Mouse (Mus musculus) inflammation-experienced regulatory T-cells (primary cell): ENCODE results near the gene Larp7. TPM values are rescaled to one million over a fixed set of nuclear protein-coding genes. Genes with fewer than 3 reads are reported as not detected.

Experiments used
- polyA plus RNA-seq, 2 experiments: library from polyadenylated mRNA; unstranded; fragments of 100-300 nt; shearing (Covaris generic); gene quantifications; one replicate each; pipeline ENCODE4 v1.2.1; 2017

Gene Larp7
- polyA plus RNA-seq, result 10 to 100 TPM; 47.0 to 47.2 TPM

DNA sequence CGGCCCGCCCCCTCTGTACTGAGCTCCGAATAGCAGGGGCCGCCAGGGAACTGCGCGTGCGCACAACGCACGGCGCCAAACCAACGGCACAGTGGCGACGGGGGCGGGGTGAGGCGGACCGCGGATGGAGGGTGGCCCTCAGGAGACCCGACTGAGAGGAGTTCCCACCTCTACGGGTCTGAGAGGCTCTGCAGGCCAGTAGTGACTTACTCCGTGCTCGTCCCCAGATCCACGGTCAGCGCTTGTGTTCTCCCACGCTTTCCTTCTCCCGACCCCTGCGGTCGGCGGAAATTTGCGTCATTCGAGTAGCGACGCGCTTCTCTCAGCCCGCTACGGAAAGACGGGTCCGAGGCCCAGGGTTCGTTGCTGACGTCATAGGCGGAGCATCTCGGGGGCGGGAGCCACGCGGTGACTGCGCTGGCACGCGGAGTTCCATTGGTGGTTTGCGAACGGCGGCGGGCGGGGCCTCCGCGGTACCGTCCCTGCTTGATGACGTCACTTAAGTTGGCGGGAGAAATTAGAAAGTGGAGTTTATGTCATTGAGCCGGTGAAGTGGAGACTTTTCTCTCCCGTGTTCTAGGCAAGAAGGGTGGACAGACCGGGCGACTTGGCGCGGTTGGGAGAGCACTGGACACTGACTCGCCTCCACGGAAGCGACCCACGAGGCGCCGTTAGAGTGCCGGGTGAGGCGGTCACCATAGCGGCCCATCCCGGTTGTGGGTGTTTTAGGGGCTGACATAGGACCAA, at the start of gene Larp7, which contains the start of gene Zgrf1:
Larp7 (minus strand) TSS at position 377 of the 747 bp plus-strand sequence.
Zgrf1 (plus strand) TSS at position 517 of the 747 bp plus-strand sequence.

DNA sequence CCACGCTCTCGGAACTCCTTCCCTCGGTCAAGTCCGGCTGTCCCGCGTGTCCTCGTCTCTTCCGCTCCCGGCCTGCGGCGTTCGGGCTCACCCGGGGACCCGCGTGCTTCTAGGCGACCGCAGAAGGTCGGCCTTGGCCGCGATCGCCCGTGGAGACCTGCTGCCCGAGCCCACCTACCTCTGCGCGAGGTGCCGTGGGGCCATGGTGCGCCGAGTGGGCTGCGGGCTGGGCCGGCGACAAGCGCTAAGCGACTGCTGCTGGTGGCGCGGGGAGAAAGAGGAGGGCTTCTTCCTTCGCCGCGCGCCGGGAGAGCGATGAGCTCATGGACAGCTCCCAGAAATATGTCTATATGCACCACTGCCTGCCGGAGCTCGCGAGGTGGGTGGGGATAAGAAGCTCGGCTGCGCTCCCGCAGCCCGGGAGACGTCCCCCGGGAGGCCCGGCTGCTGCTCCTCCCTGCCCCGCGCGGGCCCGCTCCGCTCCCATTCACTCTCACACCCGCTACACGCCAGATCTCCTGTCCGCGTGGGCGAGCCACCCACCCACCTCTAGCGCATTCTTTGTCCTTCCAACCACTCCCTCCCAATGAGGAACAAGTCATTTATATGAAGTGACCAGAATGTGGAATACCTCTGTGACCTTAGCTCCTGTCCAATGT, 54.3 kb downstream of the Larp7 start, which contains the start of gene Ank2:
Ank2 (minus strand) TSS at position 609 of the 659 bp plus-strand sequence.

Other genes starting within 250 kb of the Larp7 start
- 1 to 10 TPM; 1.2 to 6.3 TPM for gene Ank2, start 54.0 kb downstream of the Larp7 start, polyA plus RNA-seq
- 1 to 10 TPM; 1.4 to 2.9 TPM for gene Zgrf1, start 140 bp upstream of the Larp7 start, polyA plus RNA-seq
- gene Neurog2, start 79.8 kb upstream of the Larp7 start, polyA plus RNA-seq, result not detected
- gene Alpk1, start 227.2 kb upstream of the Larp7 start, polyA plus RNA-seq, result 1 to 10 TPM; 1.2 to 1.5 TPM
- gene Tifa, start 236.5 kb upstream of the Larp7 start, polyA plus RNA-seq, result under 1 TPM; 0.25 to 0.29 TPM